Mouse (Mus musculus): Measurements from ENCODE around the gene Gtf2f2.

The Gtf2f2 gene

DNA sequence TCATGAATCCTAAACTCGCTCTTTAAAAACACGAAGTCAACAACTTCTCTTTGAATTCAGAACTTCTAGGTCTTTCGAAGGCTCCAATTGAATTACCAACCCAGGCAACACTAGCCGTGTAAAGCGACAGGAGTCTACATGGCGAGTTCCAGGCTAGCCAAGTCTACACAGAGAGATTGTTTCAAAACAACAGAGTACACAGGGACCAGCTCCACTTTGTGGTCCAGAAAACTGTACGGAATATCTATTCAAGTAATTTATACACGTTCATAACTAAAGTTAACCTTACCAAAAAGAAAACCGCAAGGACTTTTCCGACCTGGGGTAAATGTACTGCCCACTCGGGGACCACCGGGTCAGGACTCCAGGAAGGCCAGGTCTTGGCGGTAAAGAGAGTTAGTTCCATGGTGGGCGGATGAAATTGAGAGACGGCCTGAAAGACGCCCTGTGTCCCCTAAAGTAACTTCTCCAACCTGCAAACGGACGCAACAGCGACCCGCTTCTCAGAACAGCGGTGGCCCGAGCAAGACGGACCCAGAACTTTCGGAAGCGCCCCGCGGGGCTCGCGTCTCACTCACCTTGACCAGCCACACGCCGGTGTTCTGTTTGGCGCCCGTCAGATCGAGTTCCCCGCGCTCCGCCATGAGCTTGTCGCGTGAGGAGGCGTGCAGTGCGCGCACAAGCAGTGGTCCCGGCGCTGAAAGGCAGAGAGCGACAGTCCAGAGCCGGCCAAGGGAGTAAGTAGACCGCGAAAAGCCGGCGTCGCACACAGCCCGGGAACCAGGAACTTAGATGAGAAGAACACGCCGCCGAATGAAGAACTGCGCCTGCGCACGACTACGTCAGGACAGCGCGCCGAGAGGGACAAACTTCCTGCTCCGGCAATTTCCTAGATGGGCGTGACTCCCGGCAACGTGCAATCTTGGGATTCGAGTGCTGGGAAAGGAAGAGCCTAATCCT is at the start of gene Gtf2f2:
TSS of gene Gtf2f2 (minus strand) at position 764 of the 960 bp plus-strand sequence.
- DNase-seq (ENCODE audit: low spot score): peak; percentile 89

DNA sequence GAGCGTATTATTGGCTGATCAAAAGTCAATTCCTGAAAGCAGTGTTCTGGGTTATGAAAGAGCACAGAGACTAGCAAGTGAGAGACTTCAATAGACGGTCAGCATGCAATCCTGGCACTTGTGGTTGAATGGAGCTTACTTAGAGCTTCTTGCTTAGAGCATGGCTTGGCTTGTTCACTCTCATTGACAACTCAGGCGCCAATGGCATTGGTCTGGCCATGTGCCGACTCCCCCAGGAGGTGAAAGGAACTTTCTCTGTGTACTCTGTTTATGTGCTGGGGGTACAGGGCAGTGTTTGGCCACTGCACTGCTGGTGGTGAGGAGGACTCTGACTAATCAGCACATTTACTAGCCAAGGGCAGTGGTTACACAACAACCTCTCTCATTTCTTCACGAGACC is 48.8 kb upstream of the Gtf2f2 start:
- no peak for DNase-seq (ENCODE audit: low spot score)

DNA sequence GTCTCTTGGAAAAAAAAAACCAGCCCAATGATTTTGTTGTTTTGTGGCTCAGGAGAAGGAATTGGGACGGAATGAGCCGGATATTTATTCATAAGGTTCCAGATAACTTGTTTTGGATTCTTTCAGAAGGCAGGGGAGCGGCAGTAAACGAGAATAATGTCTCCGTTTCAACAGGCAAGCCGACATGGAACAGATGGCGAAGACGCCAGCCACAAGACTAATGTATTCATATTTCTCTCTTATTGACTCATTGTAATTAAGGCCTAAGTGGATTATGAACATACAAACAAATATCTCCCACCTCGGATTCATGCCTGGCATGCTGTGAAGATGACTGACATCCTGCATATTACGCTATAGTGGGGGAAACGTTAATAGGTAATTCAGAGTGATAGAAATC is 43.1 kb upstream of the Gtf2f2 start:
- no peak for DNase-seq (ENCODE audit: low spot score)

DNA sequence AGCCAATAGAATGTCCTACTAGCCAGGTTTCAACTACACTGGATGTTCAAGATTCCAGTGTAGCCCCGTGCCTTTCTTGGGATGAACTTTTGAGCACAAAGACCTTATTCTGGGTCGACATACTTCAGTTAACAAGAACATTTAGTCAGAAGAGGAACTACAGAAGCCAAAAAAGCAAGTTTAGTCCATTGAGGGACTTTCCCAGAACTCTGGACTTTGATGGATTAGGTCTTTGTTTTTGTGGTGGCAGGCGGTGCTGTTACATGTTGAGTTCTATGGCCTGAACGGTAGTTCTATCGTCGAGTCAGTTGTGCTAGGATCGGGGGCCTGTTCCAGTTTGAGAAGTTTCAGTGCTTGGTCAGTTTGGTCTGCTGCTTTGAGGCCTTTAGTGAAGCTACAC is 41.3 kb upstream of the Gtf2f2 start:
- no peak for DNase-seq (ENCODE audit: low spot score)

DNA sequence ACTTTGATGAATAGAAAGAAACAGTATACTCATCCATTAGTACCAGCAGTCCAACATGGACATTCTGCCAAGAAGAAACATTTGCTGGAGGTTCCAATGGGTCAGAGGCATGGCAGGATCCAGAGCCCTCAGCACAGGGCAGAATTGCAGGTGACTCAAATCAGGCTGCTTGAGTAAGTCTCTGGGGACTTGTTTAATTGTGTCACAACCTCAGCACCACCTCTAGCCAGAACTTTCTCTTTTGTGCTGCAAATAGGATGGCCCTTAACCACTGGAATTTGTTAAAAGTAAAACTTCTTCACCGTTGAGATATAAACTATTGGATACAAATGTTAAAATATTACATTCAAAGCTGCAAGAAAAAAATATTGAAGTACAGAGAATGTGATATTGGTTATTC is 35.1 kb upstream of the Gtf2f2 start:
- DNase-seq (ENCODE audit: low spot score): no peak

DNA sequence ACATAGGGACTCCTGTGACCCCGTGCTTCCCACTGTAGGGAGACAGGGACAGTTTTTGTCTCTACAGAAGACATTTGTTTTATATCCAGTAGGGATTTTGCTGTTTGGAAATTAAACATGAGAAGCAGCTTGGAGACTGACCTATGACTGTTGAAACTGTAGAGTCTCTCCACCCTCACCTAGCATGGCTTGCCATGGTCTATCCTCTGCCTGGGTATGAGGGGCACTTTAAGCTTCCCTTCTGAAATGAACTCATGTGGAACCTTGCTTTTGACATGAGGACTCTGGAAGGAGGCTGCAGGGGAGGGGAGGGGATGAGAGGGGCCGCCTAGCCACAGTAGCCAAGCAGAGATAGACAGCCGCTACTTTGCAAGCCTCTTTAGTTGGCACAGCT is 33.5 kb upstream of the Gtf2f2 start:
- DNase-seq (ENCODE audit: low spot score): no peak

DNA sequence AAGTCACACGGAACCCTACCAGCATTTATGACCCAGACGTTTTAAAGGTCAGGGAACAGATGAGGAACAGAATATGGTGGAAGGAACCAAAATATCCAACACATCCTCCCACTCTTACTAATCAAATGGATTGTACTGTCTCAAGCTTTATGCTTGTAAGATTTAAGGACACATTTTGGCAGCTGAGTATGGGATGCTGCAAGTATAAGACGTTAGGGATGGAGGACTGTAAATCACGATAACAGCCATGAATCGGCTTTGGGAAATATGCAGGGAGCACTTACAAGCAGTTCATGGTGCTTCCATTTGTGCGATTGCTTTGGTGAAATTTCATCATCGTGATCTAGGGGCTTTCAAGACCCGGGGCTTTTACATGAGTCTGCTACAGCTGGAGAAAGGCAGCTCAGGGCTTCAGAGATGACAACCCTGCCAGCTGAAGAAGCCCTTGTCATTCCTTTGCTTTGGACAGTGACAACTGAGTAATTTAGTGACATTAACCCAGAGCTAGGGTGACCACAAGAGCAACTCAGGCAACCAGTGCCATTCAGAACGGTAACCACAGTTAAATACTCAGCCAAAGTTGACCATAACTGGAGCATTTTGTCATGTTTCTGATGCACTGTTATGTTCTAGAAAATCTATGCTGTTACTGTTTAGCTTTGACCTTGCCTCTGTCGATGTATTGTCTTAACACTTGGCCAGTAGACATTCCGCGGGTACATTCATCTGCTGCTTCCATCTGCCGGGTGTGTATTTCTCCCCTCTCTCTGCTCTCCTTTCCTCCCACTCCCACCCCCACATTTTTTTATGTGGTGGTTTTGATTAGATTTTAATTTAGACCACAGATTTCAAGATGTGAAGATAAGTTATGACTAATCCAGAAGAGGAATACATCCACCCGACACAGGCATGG is 32.8 kb upstream of the Gtf2f2 start:
- no peak for DNase-seq (ENCODE audit: low spot score)

DNA sequence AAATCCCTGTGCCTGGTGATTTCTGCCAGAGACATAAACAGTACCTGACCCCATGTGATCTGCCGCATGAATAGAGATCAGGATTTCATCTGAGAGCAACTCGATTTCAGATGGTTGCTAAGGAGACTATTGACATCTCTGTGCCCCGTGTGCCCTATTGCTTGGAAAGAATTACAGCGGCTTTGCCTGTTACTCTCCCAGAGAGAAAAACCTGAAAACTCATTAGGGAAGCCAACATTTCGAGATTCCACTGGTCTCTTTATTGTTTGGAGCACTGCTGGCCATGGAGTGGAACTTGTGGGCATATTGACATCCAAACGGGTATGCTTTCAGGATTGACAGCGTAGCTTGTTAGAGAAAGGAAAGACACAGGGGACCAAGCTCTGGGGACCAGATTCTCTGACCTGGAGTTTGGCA is 22.6 kb upstream of the Gtf2f2 start:
- no peak for DNase-seq (ENCODE audit: low spot score)

DNA sequence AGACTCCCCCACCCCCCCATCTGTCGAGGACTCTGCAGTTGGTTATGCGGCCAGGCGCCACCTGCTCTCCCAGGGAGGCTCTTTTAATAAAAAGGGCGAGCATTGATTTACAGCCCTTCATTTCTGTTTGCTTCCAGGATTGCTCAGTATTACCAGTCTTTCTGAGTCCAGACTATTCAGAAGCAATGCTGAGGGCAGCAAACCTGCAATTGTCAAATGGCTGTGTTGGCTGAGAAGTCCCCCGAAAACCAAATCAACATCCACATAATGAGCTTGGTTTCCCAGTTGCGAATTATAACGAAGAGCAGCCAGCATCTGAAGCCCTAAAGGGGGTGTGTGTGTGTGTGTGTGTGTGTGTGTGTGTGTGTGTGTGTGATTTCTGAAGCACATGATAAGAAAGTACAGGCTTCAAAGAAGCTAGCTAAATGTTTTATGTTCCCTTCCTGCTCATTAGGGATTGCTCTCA is 22.0 kb upstream of the Gtf2f2 start:
- DNase-seq (ENCODE audit: low spot score): no peak

DNA sequence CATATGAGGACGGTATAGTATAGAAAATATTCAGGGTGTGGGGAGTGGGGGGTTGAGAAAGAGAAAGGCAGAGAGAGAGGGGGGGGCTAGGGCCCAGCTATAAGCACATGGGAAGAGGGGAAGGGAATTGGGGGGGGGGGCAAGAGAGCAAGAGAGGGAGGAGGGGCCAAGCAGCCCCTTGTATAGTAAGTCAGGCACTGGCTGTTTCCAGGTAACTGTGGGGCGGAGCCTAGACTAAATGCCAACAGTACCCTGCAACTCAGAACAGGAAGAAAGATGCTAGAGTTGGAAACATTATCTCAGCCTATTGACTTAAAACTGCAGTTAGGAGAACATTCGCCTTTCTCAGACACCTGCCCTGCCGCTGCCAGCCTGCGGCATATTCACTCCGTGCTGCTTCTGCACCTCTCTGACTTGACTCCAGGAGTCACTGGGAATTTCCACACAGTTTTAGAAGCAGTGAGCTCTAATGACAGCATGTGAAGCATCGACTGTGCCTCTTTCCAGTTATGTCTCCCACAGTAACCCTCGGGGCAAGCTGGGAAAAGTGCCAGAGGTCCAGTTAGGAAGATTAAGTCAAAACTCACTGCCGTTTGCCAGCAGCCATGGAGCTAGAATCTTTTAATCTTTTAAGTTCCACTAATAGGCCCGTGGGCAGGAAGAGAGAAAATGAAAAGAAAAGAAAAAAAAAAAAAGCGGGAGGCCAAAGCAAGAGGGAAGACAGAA is 20.6 kb upstream of the Gtf2f2 start:
- peak; percentile 36 for DNase-seq (ENCODE audit: low spot score)

DNA sequence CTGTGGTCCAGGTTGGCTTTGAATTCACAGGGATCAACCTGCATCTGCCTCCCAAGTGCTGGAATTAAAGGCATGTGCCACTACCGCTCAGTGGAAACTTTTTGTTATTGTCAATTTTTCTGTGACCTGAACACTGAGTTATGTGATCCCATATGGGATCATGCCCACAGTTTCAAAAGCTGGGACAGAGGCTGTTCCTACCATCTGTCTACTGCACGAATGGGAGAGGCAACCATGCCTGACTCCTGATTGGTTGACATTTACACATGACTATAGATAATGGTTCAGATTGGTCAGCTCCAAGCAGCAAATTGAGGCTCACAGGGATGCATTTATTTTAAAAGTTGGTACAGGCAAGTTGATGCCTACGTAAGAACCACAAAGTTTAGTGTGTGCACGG is 14.0 kb upstream of the Gtf2f2 start:
- no peak for DNase-seq (ENCODE audit: low spot score)

DNA sequence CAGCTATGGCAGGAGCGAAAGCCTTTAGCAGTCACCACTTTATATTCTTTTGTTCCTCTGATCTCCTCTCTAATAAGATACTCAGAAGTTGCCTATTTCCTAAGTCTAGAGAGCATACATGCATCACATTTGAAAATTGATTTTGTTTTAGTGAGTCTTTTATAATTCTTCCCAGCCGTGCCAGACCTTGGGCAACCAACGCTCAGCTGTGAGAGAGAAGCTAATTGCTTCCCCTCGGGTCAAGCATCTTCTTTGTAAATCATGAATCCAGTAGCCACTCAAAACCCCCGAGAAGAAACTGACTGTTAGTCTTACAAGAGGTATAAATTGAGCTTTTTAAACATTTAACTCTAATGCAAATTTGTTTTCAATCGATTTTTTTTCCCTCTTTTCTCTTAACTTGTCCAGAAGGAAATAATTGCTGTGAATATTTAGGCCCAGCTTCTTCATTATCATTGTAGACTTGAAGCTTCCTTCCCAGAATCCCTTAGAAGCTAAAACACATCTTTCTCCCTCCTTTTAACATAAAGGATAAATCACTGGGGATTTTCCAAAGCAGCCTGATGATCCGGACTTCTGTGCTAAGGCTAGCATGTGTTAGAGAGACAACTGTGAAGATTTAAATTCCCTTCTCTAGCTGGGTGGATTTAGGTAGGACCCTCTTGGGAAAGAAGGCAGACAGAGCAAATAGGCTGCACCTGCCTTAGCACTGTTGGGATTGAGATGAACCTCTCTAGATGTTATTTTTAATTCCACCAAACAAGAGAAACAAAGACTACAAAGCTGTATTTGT is 10.5 kb upstream of the Gtf2f2 start:
- no peak for DNase-seq (ENCODE audit: low spot score)

DNA sequence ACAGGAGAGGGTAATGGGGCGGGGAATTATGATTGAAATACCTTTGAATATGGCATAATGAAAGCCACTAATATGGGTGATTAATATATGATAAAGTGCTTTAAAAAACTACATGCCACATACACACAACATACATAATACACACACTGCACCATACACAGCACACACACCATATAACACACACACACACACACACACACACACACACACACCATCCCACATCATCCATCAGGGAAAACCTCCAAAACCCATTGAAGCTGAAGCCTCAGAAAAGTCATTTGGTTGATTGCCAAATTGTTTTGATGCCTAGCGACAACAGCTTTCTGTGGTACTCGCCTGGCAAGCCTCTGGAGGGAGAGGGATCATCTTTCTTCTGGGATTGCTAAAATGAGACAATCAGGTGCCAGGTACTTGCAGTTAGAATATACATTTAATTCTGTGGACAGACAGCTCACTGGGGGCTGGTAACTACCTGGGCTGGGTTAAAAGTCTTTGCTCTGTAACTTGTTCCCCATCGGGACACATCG is 9.7 kb upstream of the Gtf2f2 start:
- no peak for DNase-seq (ENCODE audit: low spot score)

DNA sequence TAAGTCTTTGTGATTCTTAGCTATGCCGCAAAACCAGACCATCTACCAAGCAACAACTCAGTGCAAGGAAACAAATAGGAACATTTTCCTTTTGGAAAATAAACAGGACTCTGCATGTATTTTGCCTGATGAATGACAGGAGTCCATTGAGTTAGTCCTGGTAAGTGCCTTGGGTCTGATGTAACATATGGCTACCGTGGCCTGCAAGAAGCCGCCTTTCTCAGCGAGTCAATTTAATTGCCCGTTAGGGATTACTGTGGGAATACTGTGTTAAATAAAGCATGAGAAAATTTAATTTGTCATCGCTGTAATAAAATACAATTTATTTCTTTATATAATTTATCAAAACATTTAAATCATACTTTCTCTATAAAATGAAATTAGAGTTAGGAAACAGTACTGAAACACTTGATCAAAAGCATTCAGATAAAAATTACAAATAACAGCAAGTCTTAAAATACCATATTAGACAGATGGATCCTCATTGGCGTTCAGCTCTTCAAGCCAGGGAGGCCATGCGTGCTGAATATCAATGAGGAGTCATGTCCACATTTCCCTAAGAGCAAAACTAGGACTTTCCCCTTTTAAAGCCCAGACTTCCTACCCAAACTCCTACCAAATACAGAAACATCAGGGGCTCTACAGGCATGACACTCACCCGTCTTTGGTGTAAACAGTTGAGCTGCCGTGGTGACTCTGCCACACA is 7.3 kb upstream of the Gtf2f2 start:
- no peak for DNase-seq (ENCODE audit: low spot score)

DNA sequence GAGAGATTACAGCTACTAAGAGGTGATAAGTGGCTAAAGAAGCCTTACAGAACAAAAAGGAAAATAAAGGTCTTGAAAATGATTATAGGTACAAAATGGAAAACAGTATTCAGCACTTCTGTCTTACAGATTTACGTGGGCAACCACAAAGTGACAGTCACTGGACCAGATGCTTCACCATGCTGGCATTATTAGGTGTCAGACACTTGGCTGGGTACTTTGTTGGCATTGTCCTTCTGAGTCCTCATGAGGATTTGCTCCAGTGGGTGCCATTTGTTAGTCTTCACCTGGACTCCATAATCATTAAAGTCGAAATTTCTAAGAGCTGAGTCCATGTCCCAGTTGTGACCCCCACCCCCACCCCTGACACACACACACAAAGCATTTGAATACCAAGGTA is 3.7 kb upstream of the Gtf2f2 start:
- DNase-seq (ENCODE audit: low spot score): no peak

DNA sequence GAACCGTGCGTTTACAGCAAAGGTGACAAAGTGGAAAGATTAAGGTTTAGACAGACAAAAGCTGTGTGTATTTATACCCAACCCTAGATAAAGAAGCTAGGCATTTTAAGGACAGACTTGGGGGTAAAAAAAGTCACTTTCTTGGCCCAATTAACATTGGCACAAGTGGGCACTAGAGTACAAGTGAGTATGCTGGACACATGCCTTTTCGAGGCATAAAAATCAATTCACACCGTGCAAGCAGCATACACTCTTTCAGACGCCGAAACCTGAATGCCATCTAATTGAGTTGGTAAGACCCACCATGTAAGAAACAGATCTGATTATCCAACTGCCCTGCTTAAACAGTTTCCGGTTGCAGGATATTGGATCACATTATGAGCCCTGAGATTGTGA is 395 bp upstream of the Gtf2f2 start:
- DNase-seq (ENCODE audit: low spot score): no peak

DNA sequence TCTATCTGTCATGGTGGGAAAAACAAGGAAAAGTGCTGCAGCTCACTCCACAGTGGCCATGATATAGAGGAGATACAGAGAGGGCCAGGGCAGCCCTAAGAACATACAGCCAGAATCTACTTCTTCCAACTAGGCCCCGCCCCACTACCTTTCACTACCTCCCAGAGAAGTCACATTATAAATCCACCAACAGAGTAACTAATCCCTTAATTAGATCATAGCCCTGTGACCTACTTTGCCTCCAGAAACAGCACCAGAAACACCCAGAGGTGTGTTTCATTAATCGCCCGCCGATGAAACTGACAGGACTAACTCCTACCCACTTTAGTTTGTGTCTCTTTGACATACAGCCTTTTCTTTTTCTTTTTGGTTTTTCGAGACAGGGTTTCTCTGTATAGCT is 1.5 kb downstream of the Gtf2f2 start:
- no peak for DNase-seq (ENCODE audit: low spot score)

DNA sequence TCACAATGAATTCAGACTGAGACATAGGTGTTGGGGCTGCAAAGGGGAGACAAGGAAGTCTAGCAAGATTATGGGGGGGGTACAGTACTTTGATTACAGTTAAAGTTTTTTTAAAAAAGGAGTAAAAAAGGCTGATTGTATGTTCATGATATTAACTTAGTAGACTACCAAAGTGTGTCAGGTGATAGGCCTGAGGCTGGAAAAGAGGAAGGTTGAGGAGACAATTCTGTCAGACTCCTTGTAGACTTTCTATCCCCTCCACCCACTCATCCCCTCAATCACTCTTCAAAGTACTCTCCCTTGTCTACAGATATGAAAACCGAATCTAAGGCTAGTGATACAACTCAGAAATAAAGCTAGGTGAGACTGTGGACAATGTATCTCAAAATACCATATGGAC is 2.5 kb downstream of the Gtf2f2 start:
- no peak for DNase-seq (ENCODE audit: low spot score)

DNA sequence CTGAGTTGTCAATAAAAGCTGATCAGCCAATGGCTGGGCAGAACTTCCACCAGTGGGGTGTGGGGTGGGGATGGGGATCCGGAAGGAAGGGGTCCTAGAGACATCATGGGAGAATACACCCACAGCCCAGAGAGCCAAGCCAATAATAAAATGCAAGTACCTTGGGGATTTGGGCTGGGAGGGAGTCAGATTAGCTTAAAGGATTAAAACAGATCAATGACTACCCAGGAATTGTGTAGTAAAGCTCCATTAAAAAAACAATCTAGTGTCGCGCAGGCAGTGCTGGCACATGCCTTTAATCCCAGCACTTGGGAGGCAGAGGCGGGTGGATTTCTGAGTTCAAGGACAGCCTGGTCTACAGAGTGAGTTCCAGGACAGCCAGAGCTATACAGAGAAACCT is 5.7 kb downstream of the Gtf2f2 start:
- DNase-seq (ENCODE audit: low spot score): no peak

DNA sequence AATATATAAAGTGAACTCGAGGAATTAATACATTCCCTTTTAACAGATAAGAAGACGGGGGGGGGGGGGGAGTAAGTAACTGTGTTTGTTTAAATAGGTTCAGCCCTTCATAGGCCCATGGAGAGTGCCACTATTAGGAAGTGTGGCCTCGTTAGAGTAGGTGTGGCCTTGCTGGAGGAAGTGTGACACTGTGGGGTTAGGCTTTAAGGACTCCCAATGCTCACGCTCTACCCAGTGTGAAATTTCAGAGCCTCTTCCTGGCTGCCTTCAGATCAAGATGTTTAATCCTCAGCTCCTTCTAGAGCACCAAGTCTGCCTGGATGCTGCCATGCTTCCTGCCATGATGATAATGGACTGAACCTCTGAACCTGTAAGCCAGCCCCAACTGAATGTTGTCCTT is 8.9 kb downstream of the Gtf2f2 start:
- no peak for DNase-seq (ENCODE audit: low spot score)
